Mouse (Mus musculus) ES-E14 (cell line): Measurements from ENCODE around the gene Trim62.

Source experiments
- HCFC1 ChIP-seq: IDR thresholded peaks from 2 replicates; pipeline ENCODE4 v1.6.1; 2012; ENCODE audit warnings: low read length, inconsistent platforms, borderline replicate concordance; ENCODE audit not compliant: insufficient read depth
- ZNF384 ChIP-seq: IDR thresholded peaks from 2 replicates; pipeline ENCODE4 v1.6.1; 2012; ENCODE audit warnings: low read depth, low read length, inconsistent platforms

DNA sequence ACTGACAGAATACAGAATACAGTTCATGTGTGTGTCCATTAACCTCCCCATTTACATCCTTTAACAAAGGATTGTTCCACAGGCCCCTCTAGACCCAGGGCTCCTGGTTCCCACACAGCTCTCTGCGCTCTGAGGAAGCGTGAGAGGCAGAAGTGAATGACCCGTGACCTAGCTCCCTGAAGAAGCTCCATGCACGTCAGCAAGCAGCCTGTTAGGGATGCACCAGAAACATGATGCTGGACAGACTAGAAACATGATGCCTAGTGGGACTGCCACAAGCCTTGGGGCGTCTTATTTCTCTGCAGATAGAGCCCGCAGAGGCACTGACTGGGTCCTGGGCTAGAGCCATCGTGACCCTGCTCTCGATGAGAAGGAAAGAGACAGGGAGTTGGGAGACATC lies 23.4 kb downstream of the Trim62 start:
- TF ChIP-seq HCFC1 = no peak
- no peak for TF ChIP-seq ZNF384
